Mouse (Mus musculus): ENCODE measurements around the gene Nup93.

DNA sequence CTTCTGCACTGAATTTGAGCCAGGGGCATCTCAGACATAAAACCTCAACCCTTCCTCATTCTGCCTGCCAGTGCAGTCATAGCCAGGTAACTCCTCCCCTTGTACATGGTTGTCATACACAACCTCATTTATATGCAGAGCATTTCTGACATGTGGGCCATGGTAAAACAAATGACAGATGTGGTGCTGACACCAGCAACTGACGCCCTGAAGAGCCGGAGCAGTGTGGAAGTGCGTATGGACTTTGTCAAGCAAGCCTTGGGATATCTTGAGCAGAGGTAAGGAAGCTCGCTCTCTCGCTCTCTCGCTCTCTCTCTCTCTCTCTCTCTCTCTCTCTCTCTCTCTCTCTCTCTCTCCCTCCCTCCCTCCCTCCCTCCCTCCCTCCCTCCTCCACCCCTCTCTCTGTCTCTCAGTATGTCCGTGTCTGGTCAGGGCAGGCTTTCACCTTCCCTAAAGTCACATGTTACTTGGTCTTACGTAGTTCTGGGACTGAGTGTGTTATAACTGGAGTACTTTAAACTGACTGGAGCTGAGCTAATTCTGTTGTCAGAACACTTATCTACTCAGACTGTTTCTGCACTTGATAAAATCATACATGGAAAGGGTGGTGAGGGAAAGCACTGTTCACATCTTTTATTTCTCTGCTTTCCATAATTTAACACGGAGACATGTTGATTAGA, 82.1 kb downstream of the Nup93 start:
- TF ChIP-seq CTCF (IDR thresholded peaks at IDR 0.05; ENCODE audit: low read depth, low read length) (no peak), TAL1 (conservative IDR thresholded peaks at IDR 0.05; ENCODE audit: low read depth, low read length) (no peak)

Data from G1E (cell line).